Mouse (Mus musculus) embryo, embryonic 11 days (tissue): ENCODE measurements at regions not wholly inside any gene's neighbourhood (a gene's known extent, or its start where the extent isn't known, plus 50 kb on each side); places are given as distances from the start of the nearest gene placed in this dataset.
A peak's percentile ranks its signal among the peaks of the same experiment; 100 is the strongest.

Experiments
- DNase-seq: peaks from one replicate; pipeline ENCODE4 v3.0.0-alpha.2; 2015

DNA sequence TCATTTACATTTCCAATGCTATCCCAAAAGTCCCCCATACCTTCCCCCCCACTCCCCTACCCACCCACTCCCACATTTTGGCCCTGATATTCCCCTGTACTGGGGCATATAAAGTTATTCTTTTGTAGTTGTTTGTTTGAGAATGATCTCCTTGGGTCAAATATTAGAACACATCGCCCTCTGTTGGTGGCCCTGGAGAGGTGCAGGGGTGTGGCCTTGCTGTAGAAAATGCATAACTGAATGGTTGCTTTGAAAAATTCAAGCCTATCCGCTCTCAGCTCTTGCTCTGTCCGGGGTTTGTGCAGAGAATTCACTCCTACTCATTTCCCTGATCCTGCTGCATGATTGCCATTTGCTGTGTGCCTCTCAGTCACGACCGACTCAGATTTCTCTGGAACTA lies 336.4 kb upstream of the Epha6 start:
- peak; percentile 5 for DNase-seq
